In genomic region chr10:80412656-80413541, GRCm38 (mm10) we compare ENCODE assay signal across 10 mouse cellular contexts. TPM values are rescaled to one million over a fixed set of nuclear protein-coding genes. Genes with fewer than 3 reads are reported as not detected.
A peak's percentile ranks its signal among the peaks of the same experiment; 100 is the strongest.
DNase-seq lines count a peak whose midpoint lies in the region; TF ChIP-seq lines count a peak whose summit lies in the region.
"Had no signal": no experiment of that assay in that cellular context is flagged by ENCODE, and none has a peak within 500 bp of the region (broad histone marks: within the 10 kb centered on the region; RNA-seq: fewer than 3 reads in every experiment).

No protein-coding gene starts in this region.

- H3K27ac ChIP-seq in heart, embryonic 10.5 days, result peak overlapping the region; percentile 37; the same call in 1 of the 2 replicates
- H3K27ac ChIP-seq: macrophage had no signal

- no peaks in the 10 kb centered on the region for H3K9me3 ChIP-seq in heart, embryonic 10.5 days

- peak; percentile 58 to 63 for DNase-seq in lung, adult 18-20 months
- no peak for DNase-seq in lung, adult 2 months
- DNase-seq in cerebellum, adult 8-10 months, result peak; percentile 83
- no peak for DNase-seq in heart, embryonic 10.5 days (ENCODE audit: low spot score)
- DNase-seq in left cerebral cortex, adult 11 months (ENCODE audit: low spot score), result peak; percentile 51
- peak; percentile 41 to 54 for DNase-seq in right cerebral cortex, postnatal 36 days (ENCODE audit: low spot score in 2 of 2)
- DNase-seq in thymus, postnatal 4 days, result no peak
- no peak for DNase-seq in kidney, adult 9 months

- peaks cover 92% of the 10 kb centered on the region for H3K36me3 ChIP-seq in heart, embryonic 10.5 days

- H3K4me1 ChIP-seq in lung, adult 2 months (ENCODE audit: control insufficient read depth, insufficient read depth, low read length), result no peaks in the 10 kb centered on the region
- peaks cover 6% of the 10 kb centered on the region; the same call in 1 of the 2 replicates for H3K4me1 ChIP-seq in heart, embryonic 10.5 days

- H3K27me3 ChIP-seq in heart, embryonic 10.5 days (ENCODE audit: insufficient read depth, poor library complexity, severe bottlenecking), result no peaks in the 10 kb centered on the region
- H3K27me3 ChIP-seq: Patski had no signal

- TF ChIP-seq CTCF in lung, adult 2 months (IDR thresholded peaks at IDR 0.05; ENCODE audit: insufficient read depth, low read length), result no peak

- TF ChIP-seq POLR2A in lung, adult 2 months (IDR thresholded peaks at IDR 0.05; ENCODE audit: borderline replicate concordance, extremely low read depth, low read depth, low read length), result no peak

- no peak overlapping the region for H3K4me3 ChIP-seq in lung, adult 2 months (replicated peaks; ENCODE audit: extremely low read depth, low read depth, low read length)
- H3K4me3 ChIP-seq in heart, embryonic 10.5 days, result no peak overlapping the region

- 71% methylated on average over 44 of the region's 44 CpGs for WGBS in lung, adult 2 months
- 91% methylated on average over 44 of the region's 44 CpGs for WGBS in heart, embryonic 10.5 days

RNA-seq across cellular contexts. Expression of gene Uqcr11, which starts 6.3 kb away (rescaled TPM):
- polyA plus RNA-seq in lung, adult 2 months (2012; rRNA removed), result 1,202 and 1,263 TPM in 2 replicates
- polyA plus RNA-seq in heart, embryonic 10.5 days (2016; fragmentation: Nextera tagmentation; extraction: Ambion mirVana), result 973 and 1,195 TPM in 2 replicates

RNA-seq across cellular contexts. Expression of gene Mbd3, which starts 13.5 kb away (rescaled TPM):
- 131 and 143 TPM in 2 replicates for polyA plus RNA-seq in lung, adult 2 months (2012; rRNA removed)
- 237 and 315 TPM in 2 replicates for polyA plus RNA-seq in heart, embryonic 10.5 days (2016; fragmentation: Nextera tagmentation; extraction: Ambion mirVana)

RNA-seq across cellular contexts. Expression of gene Tcf3, which starts 20.5 kb away (rescaled TPM):
- polyA plus RNA-seq in lung, adult 2 months (2012; rRNA removed), result 94.7 and 98.6 TPM in 2 replicates
- polyA plus RNA-seq in heart, embryonic 10.5 days (2016; fragmentation: Nextera tagmentation; extraction: Ambion mirVana), result 80.6 and 140 TPM in 2 replicates

RNA-seq across cellular contexts. Expression of gene Mex3d, which starts 25.4 kb away (rescaled TPM):
- 37.5 and 48.3 TPM in 2 replicates for polyA plus RNA-seq in lung, adult 2 months (2012; rRNA removed)
- 2.1 and 5.0 TPM in 2 replicates for polyA plus RNA-seq in heart, embryonic 10.5 days (2016; fragmentation: Nextera tagmentation; extraction: Ambion mirVana)

RNA-seq across cellular contexts. Expression of gene Plk5, which starts 56.6 kb away (rescaled TPM):
- 5.5 and 6.0 TPM in 2 replicates for polyA plus RNA-seq in lung, adult 2 months (2012; rRNA removed)
- polyA plus RNA-seq in heart, embryonic 10.5 days (2016; fragmentation: Nextera tagmentation; extraction: Ambion mirVana), result 0.16 TPM in 1 of 2 replicates, not detected in the other
- polyA plus RNA-seq: macrophage had no signal

Comparison
In these comparisons a context has a peak if more than half of its experiments do, and no peak if none do; other contexts are left out.
1. DNase-seq: peak in lung, adult 18-20 months (2 of 2), cerebellum, adult 8-10 months (single experiment), left cerebral cortex, adult 11 months (single experiment) and right cerebral cortex, postnatal 36 days (2 of 2); none in lung, adult 2 months (single experiment), heart, embryonic 10.5 days (single experiment), thymus, postnatal 4 days (single experiment) and kidney, adult 9 months (single experiment).